Mouse (Mus musculus) C2C12 (cell line): Measurements from ENCODE around the gene Lnx1.

ENCODE experiments used
- CEBPB ChIP-seq: IDR thresholded peaks from one replicate; pipeline ENCODE4 v1.6.1; 2011; ENCODE audit warnings: low read depth, mild to moderate bottlenecking, control low read depth, moderate library complexity
- CTCF ChIP-seq: IDR thresholded peaks from one replicate; pipeline ENCODE4 v1.5.1; 2011; ENCODE audit not compliant: control insufficient read depth, insufficient read depth, insufficient read length
- MYOD1 ChIP-seq: IDR thresholded peaks from one replicate; pipeline ENCODE4 v1.6.1; 2011; ENCODE audit warnings: low read depth; ENCODE audit not compliant: control insufficient read depth, insufficient read length
- USF1 ChIP-seq: IDR thresholded peaks from one replicate; pipeline ENCODE4 v1.6.1; 2011; ENCODE audit warnings: low read depth, mild to moderate bottlenecking, control low read depth, moderate library complexity

GRCm38 (mm10) chr5:74618573-74619059 lies 84.1 kb downstream of the Lnx1 start:
- no peak for TF ChIP-seq CTCF
- TF ChIP-seq MYOD1 = no peak
- no peak for TF ChIP-seq USF1
- no peak for TF ChIP-seq CEBPB
